Mouse (Mus musculus): Measurements from ENCODE around the gene Lrrc46. TPM values are rescaled to one million over a fixed set of nuclear protein-coding genes. Genes with fewer than 3 reads are reported as not detected.

Gene Lrrc46
- total RNA-seq, 2 experiments from 2014 or later = 0.74 to 1.0 TPM

Small RNA genes lying within 50 kb of the gene (microRNA-seq; reads per million reads assigned to microRNA genes)
- 0.92 to 1.00 reads per million in 2 experiments for gene Mir8103

Other genes with a start within 250 kb of the Lrrc46 start
- gene Nfe2l1, start 211.4 kb downstream of the Lrrc46 start, total RNA-seq (2021) = 100 to 1,000 TPM; 215 to 234 TPM
- gene Copz2, start 191.5 kb downstream of the Lrrc46 start, total RNA-seq (2021) = 1 to 10 TPM; 6.5 to 6.8 TPM
- 10 to 100 TPM; 35.8 to 37.2 TPM for gene Cdk5rap3, start 124.9 kb downstream of the Lrrc46 start, total RNA-seq (2021)
- gene Prr15l, start 113.3 kb downstream of the Lrrc46 start, total RNA-seq (2021) = not detected
- 10 to 100 TPM; 35.1 to 37.9 TPM for gene Pnpo, start 97.4 kb downstream of the Lrrc46 start, total RNA-seq (2021)
- gene Sp2, start 58.4 kb downstream of the Lrrc46 start, total RNA-seq (2021) = 10 to 100 TPM; 12.8 to 15.0 TPM
- gene Sp6, start 28.0 kb downstream of the Lrrc46 start, total RNA-seq (2021) = 1 to 10 TPM in 1 of 2 experiments, under 1 TPM in 1; 0.86 to 1.8 TPM
- 1 to 10 TPM; 4.0 to 4.2 TPM for gene Scrn2, start 11.5 kb downstream of the Lrrc46 start, total RNA-seq (2021)
- gene Mrpl10, start 153 bp upstream of the Lrrc46 start, total RNA-seq (2021) = 10 to 100 TPM; 76.3 to 83.6 TPM
- gene Osbpl7, start 9.2 kb upstream of the Lrrc46 start, total RNA-seq (2021) = 10 to 100 TPM; 15.8 to 16.5 TPM
- under 1 TPM in 1 of 2 experiments, not detected in 1; 0.10 TPM for gene Tbx21, start 73.9 kb upstream of the Lrrc46 start, total RNA-seq (2021)
- 10 to 100 TPM; 75.8 to 82.0 TPM for gene Tbkbp1, start 110.1 kb upstream of the Lrrc46 start, total RNA-seq (2021)
- gene Kpnb1, start 146.5 kb upstream of the Lrrc46 start, total RNA-seq (2021) = 100 to 1,000 TPM; 123 to 130 TPM
- 100 to 1,000 TPM; 130 to 144 TPM for gene Npepps, start 239.2 kb upstream of the Lrrc46 start, total RNA-seq (2021)

All from layer of hippocampus, postnatal 25 days (tissue).